Mouse (Mus musculus): ENCODE data around the gene Hs1bp3.

The Hs1bp3 gene

DNA sequence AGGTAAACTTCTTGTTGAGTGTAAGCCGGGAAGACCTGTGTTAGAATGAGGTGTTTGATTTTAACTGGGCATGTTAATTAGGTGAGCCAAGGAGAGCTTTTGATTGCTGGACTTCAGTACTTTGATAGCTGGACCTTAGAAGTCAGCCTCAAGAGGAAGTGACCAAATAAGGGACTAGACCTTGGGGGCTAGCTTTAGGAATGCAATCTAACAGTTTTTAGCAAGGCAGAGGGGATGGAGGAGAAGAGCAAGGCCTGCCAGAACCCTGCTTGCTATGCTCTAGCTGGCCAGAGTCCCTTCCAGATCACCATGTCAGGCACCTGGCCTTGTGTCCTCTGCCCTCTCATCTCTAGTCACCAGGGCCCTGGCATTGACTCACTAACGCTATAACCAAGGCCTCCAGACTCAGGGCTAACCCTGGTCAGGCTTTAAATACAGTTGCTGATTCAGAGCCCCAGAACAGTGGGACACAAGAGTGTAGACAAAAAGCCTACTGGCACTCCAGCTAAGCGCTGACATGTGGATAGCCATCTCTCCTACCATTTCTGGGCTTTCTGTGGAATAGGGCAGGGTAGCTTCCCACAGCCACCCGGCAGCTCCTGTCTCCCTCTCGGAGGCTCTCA lies 45.2 kb downstream of the Hs1bp3 start:
- no peak for ATAC-seq (ENCODE audit: insufficient number of reproducible peaks, low FRiP score, low TSS enrichment)

- no peak for ATAC-seq (ENCODE audit: insufficient number of reproducible peaks, low FRiP score, low TSS enrichment)
Measured at GRCm38 (mm10) chr12:8359418-8360112, 46.3 kb downstream of the Hs1bp3 start.

DNA sequence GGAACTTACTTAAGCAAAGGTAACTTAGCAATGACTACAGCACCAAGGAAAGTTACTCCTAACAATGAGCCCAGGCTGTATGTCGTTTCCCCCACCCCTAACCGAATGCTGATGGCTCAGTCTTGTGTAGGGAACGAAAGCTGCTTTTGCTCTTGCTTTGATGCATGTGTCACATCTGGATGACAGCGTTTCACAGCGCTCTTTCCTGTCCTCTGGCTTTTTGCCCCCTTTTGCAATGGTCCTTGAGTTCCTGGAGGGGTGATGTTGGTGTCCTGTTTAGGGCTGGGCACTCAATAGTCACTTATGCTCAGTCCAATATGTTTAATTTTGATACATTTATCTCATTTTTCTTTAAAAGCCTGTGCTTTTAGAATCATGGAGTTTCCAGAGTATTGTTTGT lies 48.6 kb downstream of the Hs1bp3 start:
- ATAC-seq (ENCODE audit: insufficient number of reproducible peaks, low FRiP score, low TSS enrichment), result no peak

- ATAC-seq (ENCODE audit: insufficient number of reproducible peaks, low FRiP score, low TSS enrichment), result no peak
Measured at GRCm38 (mm10) chr12:8362400-8362799, 49.2 kb downstream of the Hs1bp3 start.

GRCm38 (mm10) chr12:8364321-8364838 lies 51.1 kb downstream of the Hs1bp3 start:
- no peak for ATAC-seq (ENCODE audit: insufficient number of reproducible peaks, low FRiP score, low TSS enrichment)

- 0 out of 2 replicates have a peak, but pooled peaks have one; percentile 49 for ATAC-seq (ENCODE audit: insufficient number of reproducible peaks, low FRiP score, low TSS enrichment)
Measured at GRCm38 (mm10) chr12:8365336-8365735, 52.1 kb downstream of the Hs1bp3 start.

- ATAC-seq (ENCODE audit: insufficient number of reproducible peaks, low FRiP score, low TSS enrichment), result no peak
Measured at GRCm38 (mm10) chr12:8365905-8366576, 52.8 kb downstream of the Hs1bp3 start.

DNA sequence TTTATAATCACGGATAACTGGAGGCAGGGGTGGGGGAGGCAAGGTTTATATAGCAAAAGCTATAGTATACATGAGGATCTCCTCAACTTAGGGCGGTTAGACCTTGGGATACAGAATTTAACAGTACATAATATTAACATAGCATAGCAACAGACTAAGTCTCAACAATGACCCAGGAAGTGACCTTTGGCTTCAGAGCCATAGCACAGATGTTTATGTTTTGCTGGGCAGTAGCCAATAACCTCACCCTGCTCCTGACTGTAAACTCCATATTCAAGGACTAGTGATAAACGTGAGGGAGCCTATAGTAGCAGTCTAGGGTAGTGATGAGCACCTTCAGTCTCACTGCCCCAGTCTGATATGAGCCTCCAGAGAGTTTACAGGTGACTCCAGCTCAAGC lies 53.5 kb downstream of the Hs1bp3 start:
- no peak for ATAC-seq (ENCODE audit: insufficient number of reproducible peaks, low FRiP score, low TSS enrichment)

GRCm38 (mm10) chr12:8371746-8372510 lies 58.7 kb downstream of the Hs1bp3 start:
- no peak for ATAC-seq (ENCODE audit: insufficient number of reproducible peaks, low FRiP score, low TSS enrichment)

- no peak for ATAC-seq (ENCODE audit: insufficient number of reproducible peaks, low FRiP score, low TSS enrichment)
Measured at GRCm38 (mm10) chr12:8372511-8373180, 59.4 kb downstream of the Hs1bp3 start.

GRCm38 (mm10) chr12:8373741-8374140 lies 60.5 kb downstream of the Hs1bp3 start:
- no peak for ATAC-seq (ENCODE audit: insufficient number of reproducible peaks, low FRiP score, low TSS enrichment)

- ATAC-seq (ENCODE audit: insufficient number of reproducible peaks, low FRiP score, low TSS enrichment), result no peak
Measured at GRCm38 (mm10) chr12:8377169-8377568, 63.9 kb downstream of the Hs1bp3 start.

- ATAC-seq (ENCODE audit: insufficient number of reproducible peaks, low FRiP score, low TSS enrichment), result no peak
Measured at GRCm38 (mm10) chr12:8377955-8378620, 64.9 kb downstream of the Hs1bp3 start.

DNA sequence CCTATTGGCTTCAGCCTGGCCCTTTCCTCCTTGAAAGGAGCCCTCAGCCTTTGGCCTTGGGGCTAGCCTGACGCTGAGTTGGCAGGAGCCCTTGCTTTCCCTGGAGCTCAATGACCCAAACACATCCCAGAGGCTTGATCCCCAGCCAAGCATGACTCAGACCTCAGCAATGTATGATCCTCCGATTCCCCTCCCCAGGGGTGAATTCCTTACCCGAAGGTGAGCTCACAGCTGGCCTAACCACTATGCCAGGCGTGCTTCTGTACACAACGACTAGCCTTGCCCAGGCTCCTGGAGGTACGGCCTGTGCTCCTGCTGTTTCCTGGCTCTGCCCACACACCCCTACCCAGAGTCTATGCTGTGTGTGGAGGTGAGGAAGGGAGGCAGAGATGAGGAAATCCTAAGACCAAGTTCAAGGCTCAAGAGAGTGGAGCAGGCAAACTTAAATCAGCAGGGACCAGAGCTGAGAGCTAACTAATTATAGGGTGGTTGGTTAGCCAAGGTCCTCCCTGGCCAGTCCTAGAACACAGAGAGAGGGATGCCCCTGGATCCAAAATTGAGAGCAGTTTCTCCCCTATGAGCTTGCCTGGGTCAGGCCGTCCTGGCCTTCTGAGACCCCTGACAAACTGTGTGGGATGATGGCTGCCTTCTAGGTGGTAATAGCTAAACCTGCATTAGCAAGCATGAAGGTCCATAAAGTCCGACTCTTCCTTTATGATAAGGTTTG lies 66.7 kb downstream of the Hs1bp3 start:
- ATAC-seq (ENCODE audit: insufficient number of reproducible peaks, low FRiP score, low TSS enrichment), result no peak

DNA sequence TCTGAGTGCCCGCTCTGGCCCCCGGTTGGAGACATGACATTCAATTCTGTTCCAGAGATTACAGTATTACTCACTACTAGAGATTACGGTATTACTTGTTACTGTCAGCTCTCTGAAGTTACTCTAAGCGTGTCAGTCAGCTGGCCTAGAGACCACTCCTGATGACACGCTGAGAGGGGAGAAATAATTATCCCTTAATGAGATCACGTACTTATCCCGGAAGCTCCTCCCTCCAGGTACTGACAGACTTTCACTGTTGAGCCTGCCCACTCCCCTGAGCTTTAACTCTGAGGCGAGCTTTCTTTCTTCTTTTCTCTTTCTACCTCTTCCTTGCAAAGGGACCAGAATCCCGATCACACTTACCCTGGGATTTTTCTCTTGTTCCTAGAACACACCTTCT lies 67.7 kb downstream of the Hs1bp3 start:
- ATAC-seq (ENCODE audit: insufficient number of reproducible peaks, low FRiP score, low TSS enrichment), result no peak

DNA sequence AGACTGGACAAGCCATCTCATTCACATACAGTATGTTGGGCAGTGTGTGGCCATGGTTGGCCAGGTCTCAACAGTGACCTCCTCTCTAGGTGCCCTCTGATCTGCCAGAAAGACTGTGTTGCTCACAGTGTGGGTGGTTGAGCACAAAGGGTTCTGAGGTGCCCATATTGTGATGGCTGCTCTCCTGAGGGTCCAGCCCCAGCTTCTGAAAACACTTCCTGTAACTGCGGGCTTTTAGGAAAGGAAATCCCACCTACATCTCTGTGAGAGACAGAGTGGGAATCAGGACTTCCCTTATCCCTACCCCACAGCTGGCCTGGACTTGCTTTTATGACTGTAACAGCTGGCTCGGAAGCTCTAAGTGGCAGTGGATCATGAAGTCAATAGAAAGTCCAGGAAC lies 68.7 kb downstream of the Hs1bp3 start:
- no peak for ATAC-seq (ENCODE audit: insufficient number of reproducible peaks, low FRiP score, low TSS enrichment)

DNA sequence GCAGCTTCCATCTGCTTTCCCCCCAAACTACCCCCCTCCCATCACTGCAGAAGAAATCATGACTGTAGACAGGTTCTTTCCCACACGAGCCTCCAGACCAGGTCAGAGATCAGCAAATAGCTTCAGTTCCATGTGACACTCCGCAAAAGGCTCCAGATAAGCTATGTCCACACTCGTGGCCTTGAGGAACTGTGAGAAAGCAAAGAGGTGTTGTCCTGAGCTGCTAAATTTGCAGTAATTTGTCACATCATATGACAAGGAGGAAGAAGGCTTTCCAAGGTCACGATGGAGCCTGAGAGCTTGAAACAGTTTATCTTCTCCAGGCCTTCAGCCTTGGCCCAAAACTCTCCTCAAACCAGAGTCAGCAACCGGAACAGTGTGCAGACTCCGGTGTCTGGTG lies 70.6 kb downstream of the Hs1bp3 start:
- ATAC-seq (ENCODE audit: insufficient number of reproducible peaks, low FRiP score, low TSS enrichment), result no peak

DNA sequence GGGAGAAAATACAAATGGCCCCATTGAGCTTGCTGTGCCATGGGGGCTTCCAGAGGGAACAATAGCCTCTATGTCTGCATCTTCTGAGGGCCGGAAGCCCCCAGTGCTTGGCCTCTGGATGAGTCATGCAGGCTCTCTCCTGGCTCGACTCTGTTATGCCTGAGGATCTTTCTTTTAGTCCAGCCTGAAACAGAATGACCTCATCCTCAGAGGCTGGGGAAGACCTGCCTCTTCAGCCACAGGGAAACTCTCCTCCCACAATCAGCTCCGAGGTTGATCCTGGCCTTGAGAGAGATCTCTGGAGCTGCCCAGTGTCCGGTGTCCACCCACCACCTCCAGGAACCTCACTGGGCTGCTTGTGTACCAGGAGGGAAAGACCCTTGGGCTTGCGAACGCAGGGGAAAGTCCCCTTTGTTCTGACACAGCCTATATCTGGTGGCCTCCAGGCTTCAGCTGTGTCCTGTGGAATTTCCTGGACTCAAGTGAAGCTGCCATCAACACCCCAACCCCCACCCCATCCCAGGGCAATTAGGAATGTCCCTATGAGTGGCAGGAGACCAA lies 73.3 kb downstream of the Hs1bp3 start:
- no peak for ATAC-seq (ENCODE audit: insufficient number of reproducible peaks, low FRiP score, low TSS enrichment)

DNA sequence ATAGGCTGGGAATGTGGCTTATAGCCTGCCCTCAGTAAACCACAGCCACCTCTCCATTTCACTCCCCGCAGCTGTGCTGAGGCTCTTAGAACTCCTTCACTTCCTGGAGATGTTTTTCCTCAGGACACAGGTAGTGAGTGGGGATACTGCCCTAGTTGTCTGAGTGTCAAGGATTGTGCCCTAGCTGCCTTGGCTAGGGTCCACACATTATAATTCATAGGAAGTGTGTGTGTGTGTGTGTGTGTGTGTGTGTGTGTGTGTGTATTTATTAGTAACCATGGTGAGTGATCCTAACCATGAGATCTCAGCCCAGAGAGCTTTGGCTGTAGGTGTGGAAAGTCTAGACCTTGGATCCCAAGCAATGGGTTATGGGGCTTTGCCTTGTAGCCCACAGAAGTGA lies 74.0 kb downstream of the Hs1bp3 start:
- ATAC-seq (ENCODE audit: insufficient number of reproducible peaks, low FRiP score, low TSS enrichment), result no peak
